In the genomic region with DNA sequence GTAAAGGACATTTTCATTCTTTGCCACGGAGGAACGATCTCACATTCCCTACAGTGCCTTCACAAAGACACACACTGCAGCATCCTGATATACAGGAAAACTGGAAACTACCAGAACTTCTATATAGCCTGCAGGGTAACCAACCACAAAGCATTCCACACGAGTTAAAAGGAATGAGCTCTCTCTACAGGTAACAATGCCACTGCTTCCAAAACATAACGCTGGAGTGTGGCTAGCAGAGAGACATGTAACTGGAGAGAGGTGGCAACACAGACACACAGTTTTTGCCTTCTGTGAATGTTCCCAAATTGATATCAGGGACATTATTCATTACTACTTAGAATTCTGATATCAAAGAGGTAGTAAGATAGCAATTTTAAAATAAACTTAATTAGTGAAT, we compare ENCODE assay signal across 30 mouse cellular contexts.
"Had no signal": no experiment of that assay in that cellular context is flagged by ENCODE, and none has a peak within 500 bp of the region (broad histone marks: within the 10 kb centered on the region; RNA-seq: fewer than 3 reads in every experiment).

No protein-coding gene starts in this region.

- H3K4me3 ChIP-seq: left cerebral cortex, adult 2 months; limb, embryonic 10.5 days; limb, embryonic 12.5 days; limb, embryonic 13.5 days; limb, embryonic 15.5 days; liver, embryonic 12.5 days; liver, embryonic 13.5 days; liver, embryonic 15.5 days; lung, embryonic 15.5 days; megakaryocyte, embryonic 14.5 days; midbrain, embryonic 10.5 days; midbrain, embryonic 12.5 days; midbrain, embryonic 13.5 days; midbrain, embryonic 15.5 days; neural tube, embryonic 12.5 days had no signal

- DNase-seq: left cerebral cortex, postnatal 4 days; liver; liver, embryonic 13.5 days; liver, postnatal 0 days; lung, adult 18-20 months; lung, adult 2 months; lung, embryonic 14.5 days; lung, postnatal 10 days; lung, postnatal 14 days; lung, postnatal 36 days; lung, postnatal 4 days had no signal

- H3K27ac ChIP-seq: left cerebral cortex, adult 2 months; limb, embryonic 10.5 days; limb, embryonic 12.5 days; limb, embryonic 13.5 days; limb, embryonic 15.5 days; liver, embryonic 12.5 days; liver, embryonic 13.5 days; liver, embryonic 14.5 days; liver, embryonic 15.5 days; lung, embryonic 15.5 days; macrophage; midbrain, embryonic 10.5 days; midbrain, embryonic 12.5 days; midbrain, embryonic 13.5 days; midbrain, embryonic 15.5 days; neural tube, embryonic 12.5 days had no signal

- ATAC-seq: liver, embryonic 12.5 days; liver, postnatal 0 days; lung, postnatal 0 days; midbrain, embryonic 13.5 days; midbrain, embryonic 15.5 days; midbrain, embryonic 16.5 days had no signal

- H3K9me3 ChIP-seq: limb, embryonic 10.5 days; limb, embryonic 12.5 days; limb, embryonic 13.5 days; limb, embryonic 15.5 days; liver, embryonic 12.5 days; liver, embryonic 13.5 days; liver, embryonic 15.5 days; lung, embryonic 15.5 days; midbrain, embryonic 10.5 days; midbrain, embryonic 12.5 days; midbrain, embryonic 13.5 days; midbrain, embryonic 15.5 days; neural tube, embryonic 12.5 days had no signal

- H3K4me1 ChIP-seq: liver, embryonic 15.5 days; megakaryocyte, embryonic 14.5 days had no signal

- H3K9ac ChIP-seq: limb, embryonic 12.5 days; limb, embryonic 13.5 days; limb, embryonic 15.5 days; liver, embryonic 12.5 days; liver, embryonic 13.5 days; liver, embryonic 14.5 days; liver, embryonic 15.5 days; liver, postnatal 0 days; lung, embryonic 14.5 days; lung, embryonic 15.5 days; midbrain, embryonic 12.5 days; midbrain, embryonic 13.5 days; midbrain, embryonic 15.5 days; neural tube, embryonic 12.5 days had no signal

- H3K4me2 ChIP-seq: limb, embryonic 13.5 days; limb, embryonic 15.5 days; liver, embryonic 11.5 days; liver, embryonic 12.5 days; liver, embryonic 13.5 days; liver, embryonic 15.5 days; lung, embryonic 14.5 days; lung, embryonic 15.5 days; midbrain, embryonic 12.5 days; midbrain, embryonic 13.5 days; midbrain, embryonic 15.5 days; neural tube, embryonic 12.5 days had no signal

- H3K36me3 ChIP-seq: limb, embryonic 10.5 days; limb, embryonic 12.5 days; limb, embryonic 13.5 days; limb, embryonic 15.5 days; liver, embryonic 12.5 days; liver, embryonic 13.5 days; liver, embryonic 15.5 days; lung, embryonic 15.5 days; midbrain, embryonic 10.5 days; midbrain, embryonic 12.5 days; midbrain, embryonic 13.5 days; midbrain, embryonic 15.5 days; neural tube, embryonic 12.5 days had no signal

- H3K27me3 ChIP-seq: midbrain, embryonic 13.5 days; midbrain, embryonic 15.5 days; neural tube, embryonic 12.5 days had no signal
